Mouse (Mus musculus): ENCODE data around the gene Sec24c. TPM values are rescaled to one million over a fixed set of nuclear protein-coding genes. Genes with fewer than 3 reads are reported as not detected.

Gene Sec24c
- polyA plus RNA-seq, 2 experiments: 77.2 to 149 TPM

GRCm38 (mm10) chr14:20730853-20731602 is 56.9 kb downstream of the Sec24c start:
- Histone ChIP-seq H3K4me3 (replicated peaks; ENCODE audit: low read length) (no peak overlapping the region), H3K4me1 (ENCODE audit: control insufficient read depth, insufficient read depth, low read length) (no peaks in the 10 kb centered on the region), H3K9ac (ENCODE audit: low read depth, low read length, severe bottlenecking) (no peak overlapping the region), H3K27me3 (ENCODE audit: control insufficient read depth, insufficient read depth, low read length) (no peaks in the 10 kb centered on the region), H3K9me3 (ENCODE audit: control insufficient read depth, low read length) (no peaks in the 10 kb centered on the region), H3K27ac (replicated peaks; ENCODE audit: low read depth, low read length) (no peak overlapping the region), H3K4me2 (replicated peaks; ENCODE audit: low read depth, low read length, severe bottlenecking) (no peak overlapping the region), H3K36me3 (ENCODE audit: control insufficient read depth, insufficient read depth, low read length) (peaks cover 64% of the 10 kb centered on the region)
- DNase-seq (ENCODE audit: low spot score) (no peak), ATAC-seq (ENCODE audit: low FRiP score, low read depth) (no peak)
- 83% methylated on average over 9 of the region's 9 CpGs for WGBS
- no peak for TF ChIP-seq POLR2A (IDR thresholded peaks at IDR 0.05; ENCODE audit: borderline replicate concordance, extremely low read depth, insufficient read depth, insufficient read length)

GRCm38 (mm10) chr14:20733041-20733951 is 59.2 kb downstream of the Sec24c start:
- peak overlapping the region; percentile 92 for H3K27ac ChIP-seq (replicated peaks; ENCODE audit: low read depth, low read length)
- H3K36me3 ChIP-seq (ENCODE audit: control insufficient read depth, insufficient read depth, low read length): peaks cover 61% of the 10 kb centered on the region
- peak overlapping the region; percentile 84 for H3K4me2 ChIP-seq (replicated peaks; ENCODE audit: low read depth, low read length, severe bottlenecking)
- no peaks in the 10 kb centered on the region for H3K9me3 ChIP-seq (ENCODE audit: control insufficient read depth, low read length)
- H3K4me3 ChIP-seq (replicated peaks; ENCODE audit: low read length): peak overlapping the region; percentile 80
- H3K27me3 ChIP-seq (ENCODE audit: control insufficient read depth, insufficient read depth, low read length): no peaks in the 10 kb centered on the region
- WGBS: 51% methylated on average over 12 of the region's 12 CpGs
- DNase-seq (ENCODE audit: low spot score): no peak
- H3K9ac ChIP-seq (ENCODE audit: low read depth, low read length, severe bottlenecking): peak overlapping the region; percentile 93
- H3K4me1 ChIP-seq (ENCODE audit: control insufficient read depth, insufficient read depth, low read length): no peaks in the 10 kb centered on the region
- no peak for ATAC-seq (ENCODE audit: low FRiP score, low read depth)
- TF ChIP-seq POLR2A (IDR thresholded peaks at IDR 0.05; ENCODE audit: borderline replicate concordance, extremely low read depth, insufficient read depth, insufficient read length): no peak

GRCm38 (mm10) chr14:20733952-20734774 is 60.1 kb downstream of the Sec24c start, which contains the start of gene Ndst2:
Ndst2 (minus strand) TSS chr14:20734562.
- no peaks in the 10 kb centered on the region for H3K4me1 ChIP-seq (ENCODE audit: control insufficient read depth, insufficient read depth, low read length)
- H3K27ac ChIP-seq (replicated peaks; ENCODE audit: low read depth, low read length): peak within 1 kb of the TSS; percentile 92
- no peaks in the 10 kb centered on the region for H3K27me3 ChIP-seq (ENCODE audit: control insufficient read depth, insufficient read depth, low read length)
- TF ChIP-seq POLR2A (IDR thresholded peaks at IDR 0.05; ENCODE audit: borderline replicate concordance, extremely low read depth, insufficient read depth, insufficient read length): peak; percentile 30; the same call in 1 of the 2 replicates
- DNase-seq (ENCODE audit: low spot score) (peak; percentile 91), ATAC-seq (ENCODE audit: low FRiP score, low read depth) (peak; percentile 98)
- H3K9me3 ChIP-seq (ENCODE audit: control insufficient read depth, low read length): no peaks in the 10 kb centered on the region
- H3K4me2 ChIP-seq (replicated peaks; ENCODE audit: low read depth, low read length, severe bottlenecking): peak within 1 kb of the TSS; percentile 84
- WGBS: 1% methylated on average over 44 of the region's 81 CpGs
- peak within 1 kb of the TSS; percentile 80 for H3K4me3 ChIP-seq (replicated peaks; ENCODE audit: low read length)
- peaks cover 61% of the 10 kb centered on the region for H3K36me3 ChIP-seq (ENCODE audit: control insufficient read depth, insufficient read depth, low read length)
- H3K9ac ChIP-seq (ENCODE audit: low read depth, low read length, severe bottlenecking): peak within 1 kb of the TSS; percentile 93

- Histone ChIP-seq H3K27me3 (ENCODE audit: control insufficient read depth, insufficient read depth, low read length) (no peaks in the 10 kb centered on the region), H3K9me3 (ENCODE audit: control insufficient read depth, low read length) (no peaks in the 10 kb centered on the region), H3K4me1 (ENCODE audit: control insufficient read depth, insufficient read depth, low read length) (no peaks in the 10 kb centered on the region), H3K4me3 (replicated peaks; ENCODE audit: low read length) (peak overlapping the region; percentile 80; the same call in 1 of the 2 replicates), H3K27ac (replicated peaks; ENCODE audit: low read depth, low read length) (peak overlapping the region; percentile 43; the same call in 1 of the 2 replicates), H3K9ac (ENCODE audit: low read depth, low read length, severe bottlenecking) (no peak overlapping the region), H3K36me3 (ENCODE audit: control insufficient read depth, insufficient read depth, low read length) (peaks cover 59% of the 10 kb centered on the region), H3K4me2 (replicated peaks; ENCODE audit: low read depth, low read length, severe bottlenecking) (peak overlapping the region; percentile 84)
- no peak for TF ChIP-seq POLR2A (IDR thresholded peaks at IDR 0.05; ENCODE audit: borderline replicate concordance, extremely low read depth, insufficient read depth, insufficient read length)
- no peak for ATAC-seq (ENCODE audit: low FRiP score, low read depth)
- WGBS: 65% methylated on average over 2 of the region's 2 CpGs
- no peak for DNase-seq (ENCODE audit: low spot score)
Observed at GRCm38 (mm10) chr14:20735052-20735451, 60.9 kb downstream of the Sec24c start.

All from limb, embryonic 14.5 days (tissue).